Mouse (Mus musculus) CH12.LX (cell line): ENCODE measurements around the gene Paf1. TPM values are rescaled to one million over a fixed set of nuclear protein-coding genes. Genes with fewer than 3 reads are reported as not detected.

Experiments used
- DNase-seq: peaks from one replicate; pipeline ENCODE4 v3.0.0-alpha.2; 2013; ENCODE audit errors: extremely low read depth
- H3K27ac ChIP-seq: 2 replicates; pipeline ENCODE4 v1.5.1; 2012; ENCODE audit warnings: low read depth, mild to moderate bottlenecking, control low read depth, moderate library complexity; ENCODE audit not compliant: insufficient read depth
- H3K27me3 ChIP-seq: replicated peaks from 2 replicates; pipeline ENCODE3; 2012; ENCODE audit warnings: inconsistent platforms
- H3K36me3 ChIP-seq, 2 experiments: replicated peaks in 1 of 2; 2 replicates each; pipeline versions ENCODE3 to v1.6.1; 2012; ENCODE audit warnings: inconsistent platforms in 1 of 2, low read length in 1 of 2, mild to moderate bottlenecking in 1 of 2, mixed read lengths in 1 of 2, moderate library complexity in 1 of 2; ENCODE audit not compliant: control insufficient read depth in 1 of 2, insufficient read depth in 1 of 2
- H3K4me1 ChIP-seq, 2 experiments: 2 replicates each; pipeline ENCODE4 v1.6.1; 2012; ENCODE audit warnings: inconsistent platforms in 1 of 2, moderate library complexity in 1 of 2; ENCODE audit not compliant: insufficient read depth in 2 of 2, control insufficient read depth in 1 of 2
- H3K4me2 ChIP-seq: 2 replicates; pipeline ENCODE4 v1.6.1; 2012; ENCODE audit warnings: low read depth, mild to moderate bottlenecking, control low read depth; ENCODE audit not compliant: poor library complexity, insufficient read depth, severe bottlenecking
- H3K4me3 ChIP-seq, 3 experiments: fragments of 150-350 bp in 1 of 3; sonication (generic) in 1 of 3; replicated peaks in 1 of 3; 2 replicates each; pipeline versions ENCODE3 to v1.5.1; 2011 to 2012; ENCODE audit warnings: low read depth in 2 of 3, low read length in 2 of 3, mild to moderate bottlenecking in 2 of 3, moderate library complexity in 2 of 3, control low read depth in 1 of 3, improper control_type of control experiment in 1 of 3, inconsistent platforms in 1 of 3, mixed read lengths in 1 of 3; ENCODE audit not compliant: poor library complexity in 1 of 3
- H3K79me2 ChIP-seq: replicated peaks from 2 replicates; pipeline ENCODE4 v1.6.1; 2012; ENCODE audit warnings: mild to moderate bottlenecking, moderate library complexity; ENCODE audit not compliant: control insufficient read depth, poor library complexity, insufficient read depth, severe bottlenecking; ENCODE audit errors: extremely low read depth
- H3K9ac ChIP-seq: 2 replicates; pipeline ENCODE4 v1.6.1; 2012; ENCODE audit warnings: low read depth, mild to moderate bottlenecking, control low read depth, moderate library complexity; ENCODE audit not compliant: insufficient read depth
- H3K9me3 ChIP-seq: replicated peaks from 2 replicates; pipeline ENCODE3; 2012; ENCODE audit warnings: low read length, inconsistent platforms, mixed read lengths
- BHLHE40 ChIP-seq: IDR thresholded peaks from 2 replicates; pipeline ENCODE4 v1.6.1; 2011; ENCODE audit warnings: mild to moderate bottlenecking, low read depth, low read length, improper control_type of control experiment
- CHD2 ChIP-seq: IDR thresholded peaks from 2 replicates; pipeline ENCODE4 v1.6.1; 2011; ENCODE audit warnings: low read length, improper control_type of control experiment
- E2F4 ChIP-seq: IDR thresholded peaks from 2 replicates; pipeline ENCODE4 v1.6.1; 2011; ENCODE audit warnings: low read depth, low read length, improper control_type of control experiment; ENCODE audit not compliant: insufficient replicate concordance
- EP300 ChIP-seq: IDR thresholded peaks from 2 replicates; pipeline ENCODE4 v1.6.1; 2011; ENCODE audit warnings: low read length, improper control_type of control experiment
- GABPA ChIP-seq: IDR thresholded peaks from 2 replicates; pipeline ENCODE4 v1.6.1; 2012; ENCODE audit warnings: low read depth, low read length, improper control_type of control experiment, inconsistent platforms; ENCODE audit not compliant: insufficient replicate concordance
- IRF4 ChIP-seq: IDR thresholded peaks from 2 replicates; pipeline ENCODE4 v1.6.1; 2014; ENCODE audit warnings: low read depth, mild to moderate bottlenecking, inconsistent platforms, low read length, improper control_type of control experiment
- MAFK ChIP-seq: IDR thresholded peaks from 2 replicates; pipeline ENCODE4 v1.6.1; 2011; ENCODE audit warnings: low read length, improper control_type of control experiment; ENCODE audit not compliant: insufficient replicate concordance
- MAZ ChIP-seq: IDR thresholded peaks from 2 replicates; pipeline ENCODE4 v1.6.1; 2012; ENCODE audit warnings: low read depth, mild to moderate bottlenecking, inconsistent platforms, low read length, improper control_type of control experiment, moderate library complexity
- MEF2A ChIP-seq: IDR thresholded peaks from 2 replicates; pipeline ENCODE4 v1.6.1; 2014; ENCODE audit warnings: low read depth, mild to moderate bottlenecking, inconsistent platforms, low read length, improper control_type of control experiment, borderline replicate concordance
- MXI1 ChIP-seq: IDR thresholded peaks from 2 replicates; pipeline ENCODE4 v1.6.1; 2011; ENCODE audit warnings: mild to moderate bottlenecking, low read depth, low read length, improper control_type of control experiment
- MYC ChIP-seq: IDR thresholded peaks from 2 replicates; pipeline ENCODE4 v1.6.1; 2011; ENCODE audit warnings: low read depth, mild to moderate bottlenecking, improper control_type of control experiment, low read length
- NRF1 ChIP-seq: IDR thresholded peaks from 2 replicates; pipeline ENCODE4 v1.6.1; 2014; ENCODE audit warnings: low read depth, mild to moderate bottlenecking, inconsistent platforms, low read length, improper control_type of control experiment, moderate library complexity
- PAX5 ChIP-seq: IDR thresholded peaks from 2 replicates; pipeline ENCODE4 v1.6.1; 2012; ENCODE audit warnings: low read length, inconsistent platforms, mixed read lengths
- POLR2A ChIP-seq: IDR thresholded peaks from 2 replicates; pipeline ENCODE4 v1.6.1; 2011; ENCODE audit warnings: low read depth, mild to moderate bottlenecking, improper control_type of control experiment, low read length
- POLR2AphosphoS2 ChIP-seq: IDR thresholded peaks from 2 replicates; pipeline ENCODE4 v1.6.1; 2011; ENCODE audit warnings: low read depth, low read length, improper control_type of control experiment
- RAD21 ChIP-seq: IDR thresholded peaks from 2 replicates; pipeline ENCODE4 v1.6.1; 2011; ENCODE audit warnings: low read depth, mild to moderate bottlenecking, low read length, improper control_type of control experiment, moderate library complexity
- SIN3A ChIP-seq: IDR thresholded peaks from 2 replicates; pipeline ENCODE4 v1.6.1; 2012; ENCODE audit warnings: low read length, improper control_type of control experiment, inconsistent platforms
- SMC3 ChIP-seq: IDR thresholded peaks from 2 replicates; pipeline ENCODE4 v1.6.1; 2011; ENCODE audit warnings: low read depth, low read length, improper control_type of control experiment
- TBP ChIP-seq: conservative IDR thresholded peaks from 2 replicates; pipeline ENCODE4 v1.6.1; 2011; ENCODE audit warnings: low read depth, low read length, improper control_type of control experiment
- TCF12 ChIP-seq: IDR thresholded peaks from 2 replicates; pipeline ENCODE4 v1.6.1; 2014; ENCODE audit warnings: low read depth, mild to moderate bottlenecking, inconsistent platforms, low read length, improper control_type of control experiment
- UBTF ChIP-seq: IDR thresholded peaks from 2 replicates; pipeline ENCODE4 v1.6.1; 2012; ENCODE audit warnings: low read depth, mild to moderate bottlenecking, inconsistent platforms, low read length, improper control_type of control experiment, moderate library complexity
- USF2 ChIP-seq: conservative IDR thresholded peaks from 2 replicates; pipeline ENCODE4 v1.6.1; 2011; ENCODE audit warnings: low read depth, low read length, improper control_type of control experiment
- ZKSCAN1 ChIP-seq: IDR thresholded peaks from 2 replicates; pipeline ENCODE4 v1.6.1; 2012; ENCODE audit warnings: low read depth, inconsistent platforms, low read length, improper control_type of control experiment, borderline replicate concordance
- ZNF384 ChIP-seq: IDR thresholded peaks from 2 replicates; pipeline ENCODE4 v1.6.1; 2012; ENCODE audit warnings: low read depth, low read length, improper control_type of control experiment, inconsistent platforms
- dilution Hi-C: fragments of 300-500 bp; cut with MboI; formaldehyde crosslinking; loops from 2 replicates; pipeline ENCODE4 v1.14.3; 2020; ENCODE audit warnings: low sequenced_read_pairs; ENCODE audit not compliant: extremely low pct_unique_long_range_greater_than_20kb, extremely low pct_ligation_motif_present
- in situ Hi-C: fragments of 300-500 bp; cut with MboI; formaldehyde crosslinking; loops from 3 replicates; pipeline ENCODE4 v1.14.3; 2019; ENCODE audit warnings: low sequenced_read_pairs, low pct_ligation_motif_present, low pct_unique_long_range_greater_than_20kb, mixed read lengths
- polyA plus RNA-seq: library from polyadenylated mRNA; unstranded; fragments of >175 nt; gene quantifications from 2 replicates; pipeline ENCODE4 v1.2.1, GENCODE M21; 2012; ENCODE audit warnings: low read depth; ENCODE audit not compliant: insufficient read length
- total RNA-seq, 2 experiments: library from RNA; depleted of rRNA; stranded (reverse); fragments of 300-350 nt in 1 of 2; fragments of >200 nt in 1 of 2; gene quantifications; 2 replicates each; pipeline ENCODE4 v1.2.3; 2012 to 2014

Paf1 gene
- total and polyA plus RNA-seq, 3 experiments: 42.2 to 105 (median 45.9) TPM

- dilution Hi-C loops: no loop called here
- H3K36me3 ChIP-seq: peaks cover 83 to 94% of the 10 kb centered on the region in 2 experiments
- in situ Hi-C loops: no loop called here
Measured at GRCm38 (mm10) chr7:28401942-28402341, 9.2 kb downstream of the Paf1 start.

GRCm38 (mm10) chr7:28410841-28411475 lies 18.2 kb downstream of the Paf1 start:
- dilution Hi-C loops: no loop called here

More at GRCm38 (mm10) chr7:28401942-28402341, 9.2 kb downstream of the Paf1 start:
- no peaks in the 10 kb centered on the region for H3K79me2 ChIP-seq
- H3K9me3 ChIP-seq: no peaks in the 10 kb centered on the region
- TF ChIP-seq ZNF384 (no peak), IRF4 (no peak), SMC3 (no peak), BHLHE40 (no peak), CHD2 (no peak), RAD21 (no peak), EP300 (no peak), GABPA (no peak), SIN3A (no peak), MEF2A (no peak), USF2 (no peak), E2F4 (no peak), ZKSCAN1 (no peak), POLR2AphosphoS2 (no peak), TCF12 (no peak), PAX5 (no peak), MAZ (no peak), NRF1 (no peak)
- no peaks in the 10 kb centered on the region for H3K27me3 ChIP-seq
- H3K4me1 ChIP-seq: no peaks in the 10 kb centered on the region
- no peak overlapping the region for H3K9ac ChIP-seq
- no peak overlapping the region for H3K27ac ChIP-seq
- DNase-seq: no peak
- no peak overlapping the region for H3K4me3 ChIP-seq
- H3K4me2 ChIP-seq: no peak overlapping the region

More at GRCm38 (mm10) chr7:28410841-28411475, 18.2 kb downstream of the Paf1 start:
- H3K27ac ChIP-seq: no peak overlapping the region
- no peaks in the 10 kb centered on the region for H3K9me3 ChIP-seq
- no peak for TF ChIP-seq MEF2A
- no peak for TF ChIP-seq MAFK
- TF ChIP-seq EP300: no peak
- TF ChIP-seq MYC: no peak
- TF ChIP-seq MXI1: no peak
- TF ChIP-seq USF2: no peak
- no peak for TF ChIP-seq POLR2A
- no peak for TF ChIP-seq TBP
- no peak for TF ChIP-seq ZKSCAN1
- no peak for TF ChIP-seq UBTF
- no peak for TF ChIP-seq GABPA
- H3K4me1 ChIP-seq: no peaks in the 10 kb centered on the region
- DNase-seq: no peak
- in situ Hi-C loops: no loop called here
- H3K4me3 ChIP-seq: no peak overlapping the region
- no peak overlapping the region for H3K9ac ChIP-seq
- H3K36me3 ChIP-seq: peaks cover 57 to 93% of the 10 kb centered on the region in 2 experiments
- H3K79me2 ChIP-seq: no peaks in the 10 kb centered on the region
- H3K4me2 ChIP-seq: no peak overlapping the region
- no peaks in the 10 kb centered on the region for H3K27me3 ChIP-seq
